Mouse (Mus musculus): ENCODE results near the gene Mboat1.

DNA sequence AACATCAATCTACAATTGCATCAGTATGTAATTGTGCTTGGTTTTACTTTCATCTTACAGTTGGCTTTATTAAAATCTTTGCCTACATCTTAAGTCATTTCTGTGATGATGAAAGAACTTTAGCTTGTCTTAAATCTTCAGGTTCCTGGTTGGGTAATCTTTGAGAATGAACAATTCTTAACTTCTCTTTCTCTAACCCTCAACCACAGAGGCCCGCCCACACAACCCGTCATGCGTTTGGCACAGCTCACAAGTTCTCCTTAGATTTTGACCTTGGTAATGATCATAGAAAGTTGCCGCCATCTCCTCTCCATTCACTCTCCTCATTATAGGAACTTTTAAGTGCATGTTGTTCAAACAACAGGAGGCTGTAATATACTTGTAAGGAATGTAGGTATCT lies 18.0 kb downstream of the Mboat1 start:
- no peak for TF ChIP-seq EP300 (IDR thresholded peaks at IDR 0.05; ENCODE audit: insufficient read depth, low read depth, low read length)
- TF ChIP-seq CTCF (IDR thresholded peaks at IDR 0.05): no peak
- no peak for TF ChIP-seq POLR2A (IDR thresholded peaks at IDR 0.05; ENCODE audit: insufficient read depth, low read depth, low read length)

Measured in heart, adult 2 months (tissue).